Mouse (Mus musculus) MEL-GATA-1-ER (cell line): ENCODE results near the gene Gm2a.

Experiments
- DNase-seq: peaks from one replicate; pipeline ENCODE4 v3.0.0-alpha.2; 2012; ENCODE audit warnings: low read depth; ENCODE audit errors: extremely low read depth

Gm2a gene

DNA sequence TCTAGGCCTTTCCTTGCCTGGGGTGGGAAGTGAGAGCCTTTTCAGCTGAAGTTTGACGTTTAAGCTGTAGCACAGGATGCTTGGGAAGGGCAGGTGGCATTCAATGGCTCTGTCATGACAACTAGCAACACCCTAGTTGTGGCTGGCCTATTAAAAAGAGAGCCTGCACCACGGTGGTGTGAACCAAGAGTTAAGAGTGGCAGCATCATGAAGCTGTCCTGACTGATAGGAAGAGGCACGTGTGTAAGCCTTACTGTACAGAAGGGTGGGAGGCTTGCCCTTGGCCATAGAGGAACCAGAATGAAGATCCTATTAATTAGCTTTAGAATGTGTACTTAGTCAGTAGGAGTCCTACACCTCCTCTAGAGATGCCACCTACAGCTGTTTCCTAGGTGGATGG, 30.5 kb downstream of the Gm2a start:
- no peak for DNase-seq

DNA sequence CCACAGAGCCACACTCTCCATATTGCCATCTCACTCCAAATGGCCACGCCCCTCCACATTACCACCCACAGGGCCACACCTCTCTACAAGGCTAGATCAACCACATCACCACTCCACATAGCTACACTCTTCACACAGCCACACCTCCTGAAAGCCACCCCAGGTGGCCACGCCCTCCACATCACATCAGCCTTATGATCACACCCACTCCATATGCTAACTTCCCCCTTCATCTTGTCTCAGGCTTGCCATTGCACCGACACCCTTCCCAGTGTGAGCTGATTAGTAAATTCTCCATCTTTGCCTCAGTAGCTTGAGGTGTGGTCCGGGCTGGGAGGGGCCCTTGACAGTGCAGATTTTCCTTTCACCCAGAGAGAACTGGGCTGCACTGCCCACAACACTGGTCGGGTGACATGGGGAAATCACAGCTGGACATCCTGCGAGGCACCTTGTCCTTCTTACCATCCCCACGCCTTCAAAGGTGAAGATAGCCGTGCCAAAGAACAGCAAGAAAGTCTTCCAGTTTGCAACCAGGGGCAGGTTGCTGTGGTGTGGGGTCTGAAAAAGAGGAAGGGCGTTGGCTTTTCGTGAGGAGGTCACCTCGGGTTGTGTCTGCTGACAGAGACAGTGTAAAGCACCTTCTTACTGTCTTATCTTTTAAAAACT, 33.3 kb downstream of the Gm2a start:
- peak; percentile 96 for DNase-seq

DNA sequence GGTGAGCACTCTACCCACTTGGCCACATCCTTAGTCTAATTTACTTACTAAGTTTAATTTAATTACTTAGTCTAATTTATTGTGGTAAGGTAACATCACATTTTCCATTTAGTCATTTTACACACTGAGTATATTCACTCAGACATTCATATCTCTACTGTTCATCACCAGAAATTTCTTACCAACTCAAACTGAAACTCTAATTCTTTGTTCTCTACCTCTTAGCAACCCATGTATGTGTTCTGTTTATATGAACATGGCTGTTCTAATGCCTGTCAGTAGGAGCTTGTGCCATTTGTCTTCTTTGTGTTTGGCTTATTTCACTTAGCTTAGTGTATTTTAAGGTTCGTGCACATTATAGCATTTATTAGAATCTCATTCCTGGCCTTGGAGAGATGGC, 34.0 kb downstream of the Gm2a start:
- DNase-seq: no peak

DNA sequence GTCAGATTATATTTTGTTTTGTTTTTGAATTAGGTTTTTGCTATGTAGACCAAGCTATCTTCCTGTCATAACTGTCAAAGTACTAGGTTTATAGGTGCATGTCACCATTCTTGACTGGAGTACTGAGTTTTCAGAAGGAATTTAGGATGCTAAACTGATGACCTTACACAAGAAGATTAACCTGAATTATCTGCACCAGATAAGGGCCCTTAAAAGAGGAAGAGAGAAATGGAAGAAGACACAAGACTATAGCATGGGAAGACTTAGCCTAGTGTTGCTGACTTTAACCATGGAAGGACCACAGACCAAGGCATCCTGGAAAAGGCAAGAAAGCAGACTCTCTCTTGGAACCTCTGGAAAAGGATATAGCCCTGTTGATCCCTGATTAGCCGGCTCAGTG, 35.3 kb downstream of the Gm2a start:
- no peak for DNase-seq

DNA sequence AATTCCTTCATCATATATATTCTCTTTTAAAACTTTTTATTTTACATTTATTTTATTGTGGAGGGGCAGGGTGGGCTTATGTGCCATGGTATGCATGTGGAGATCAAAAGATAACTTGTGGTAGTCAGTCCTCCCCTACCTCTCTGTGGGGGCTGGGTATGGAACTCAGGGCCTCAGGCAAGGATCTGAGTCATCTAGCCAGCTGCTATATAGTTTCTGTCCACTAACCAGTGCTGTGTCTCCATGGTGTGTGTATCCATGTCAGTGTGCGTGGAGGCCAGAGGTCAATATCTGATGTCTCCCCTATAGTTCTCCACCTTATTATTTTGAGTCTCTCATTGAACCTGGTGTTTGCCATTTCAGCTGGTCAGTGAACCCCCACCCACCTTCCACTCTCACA, 36.5 kb downstream of the Gm2a start:
- no peak for DNase-seq

DNA sequence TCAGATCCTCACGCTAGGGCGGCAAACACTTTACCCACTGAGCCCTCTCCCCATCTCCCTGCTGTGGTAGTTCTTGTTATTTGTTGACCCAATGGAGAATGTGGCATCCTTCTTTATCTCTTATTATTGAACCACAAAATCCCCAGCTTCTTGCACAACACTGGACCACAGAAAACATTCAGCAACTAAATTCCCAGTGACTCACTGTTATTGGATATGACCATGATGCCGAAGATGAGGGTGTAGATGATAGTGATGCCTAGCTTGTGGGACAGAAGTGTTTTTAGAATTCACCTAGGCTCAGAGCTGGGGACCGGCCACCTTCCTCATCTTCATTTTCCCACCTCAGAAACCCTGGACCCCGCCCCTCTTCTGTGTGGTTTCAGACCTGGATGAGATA, 37.0 kb downstream of the Gm2a start:
- DNase-seq: no peak

DNA sequence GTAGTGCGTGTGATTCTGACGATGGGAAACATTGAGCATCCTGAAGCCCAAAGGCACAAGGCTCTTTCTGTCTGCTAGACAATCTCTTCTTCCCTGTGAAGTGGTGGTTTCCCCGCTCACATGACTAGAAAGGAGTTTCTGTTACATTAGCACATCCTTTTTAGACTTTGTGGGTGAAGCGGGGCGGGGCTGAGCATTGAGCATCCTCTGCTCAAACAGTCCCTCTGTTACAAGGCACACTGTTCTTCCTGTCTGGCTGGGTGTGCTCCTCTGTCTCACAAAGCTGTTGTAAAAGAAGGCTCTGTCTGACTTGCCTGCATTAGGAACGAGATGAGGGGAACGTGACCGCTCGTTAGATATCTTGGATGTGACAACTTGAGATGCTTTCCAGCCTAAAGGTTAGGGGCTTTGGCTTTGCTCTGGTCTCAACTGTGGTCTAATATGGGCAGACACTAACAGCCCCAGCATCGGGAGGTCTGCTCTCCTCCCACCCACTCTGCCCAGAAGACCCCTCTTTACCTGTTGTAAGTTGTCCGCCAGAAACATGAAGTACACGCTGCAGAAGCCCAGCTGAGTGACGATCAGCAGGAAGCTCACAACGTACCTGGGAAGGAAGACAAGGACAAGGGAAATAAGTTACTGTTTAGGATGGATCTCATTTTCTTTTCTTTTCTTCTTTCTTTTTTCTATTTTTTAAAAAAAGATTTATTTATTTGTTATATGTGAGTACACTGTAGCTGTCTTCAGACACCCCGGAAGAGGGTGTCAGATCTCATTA, 39.0 kb downstream of the Gm2a start:
- DNase-seq: no peak

DNA sequence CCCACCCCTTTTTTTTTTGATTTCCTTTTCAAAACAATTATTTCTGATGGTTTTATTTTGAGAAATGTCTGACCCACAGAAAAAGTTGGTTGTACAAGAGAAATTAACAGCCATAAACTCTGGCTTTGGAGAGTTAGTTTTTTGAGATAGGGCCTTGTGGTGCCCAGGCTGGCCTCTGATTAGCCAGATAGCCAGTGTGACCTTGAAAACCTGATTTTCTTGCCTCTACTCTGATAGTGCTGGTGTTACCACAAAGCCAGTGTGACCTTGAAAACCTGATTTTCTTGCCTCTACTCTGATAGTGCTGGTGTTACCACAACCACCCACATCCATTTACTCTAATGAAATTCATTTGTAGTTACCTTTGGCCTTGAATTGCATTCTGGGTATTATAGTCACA, 39.7 kb downstream of the Gm2a start:
- no peak for DNase-seq

DNA sequence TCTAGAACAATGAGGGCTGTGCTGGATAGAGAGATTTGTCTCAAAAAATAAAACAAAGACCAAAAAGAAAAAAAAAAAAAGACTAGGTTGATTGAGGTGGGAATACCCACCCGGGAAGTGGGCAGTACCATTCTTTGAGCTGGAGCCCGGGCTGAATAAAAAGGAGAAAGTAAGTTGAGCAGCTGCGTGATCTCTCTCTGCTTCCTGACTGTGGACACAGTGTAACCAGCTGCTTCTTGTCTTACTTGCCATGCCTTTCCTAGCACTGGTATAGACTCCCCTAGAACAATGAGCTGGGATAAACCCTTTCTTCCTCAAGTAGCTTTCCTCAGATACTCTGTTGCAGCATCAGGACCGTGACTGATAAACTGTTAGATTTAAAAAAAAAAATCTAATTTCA, 43.6 kb downstream of the Gm2a start:
- no peak for DNase-seq

DNA sequence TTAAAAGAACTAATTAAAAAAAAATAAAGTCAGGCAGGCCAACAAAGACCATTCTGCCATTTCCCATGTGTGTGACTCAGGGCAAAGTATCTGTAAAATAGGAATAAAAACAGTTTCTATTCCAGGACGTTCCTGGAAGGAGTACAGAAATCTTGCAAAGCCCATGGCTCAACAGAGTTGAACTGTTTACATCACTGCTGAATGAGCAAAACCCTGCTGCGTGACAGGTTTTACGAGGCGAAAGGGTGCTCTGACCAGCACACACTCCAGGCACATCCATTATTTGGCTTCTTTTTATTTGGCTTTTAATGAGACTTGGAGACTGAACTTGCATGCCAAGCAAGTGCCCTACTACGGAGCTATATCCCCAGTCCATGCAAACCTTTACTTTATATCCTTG, 46.1 kb downstream of the Gm2a start:
- DNase-seq: no peak

DNA sequence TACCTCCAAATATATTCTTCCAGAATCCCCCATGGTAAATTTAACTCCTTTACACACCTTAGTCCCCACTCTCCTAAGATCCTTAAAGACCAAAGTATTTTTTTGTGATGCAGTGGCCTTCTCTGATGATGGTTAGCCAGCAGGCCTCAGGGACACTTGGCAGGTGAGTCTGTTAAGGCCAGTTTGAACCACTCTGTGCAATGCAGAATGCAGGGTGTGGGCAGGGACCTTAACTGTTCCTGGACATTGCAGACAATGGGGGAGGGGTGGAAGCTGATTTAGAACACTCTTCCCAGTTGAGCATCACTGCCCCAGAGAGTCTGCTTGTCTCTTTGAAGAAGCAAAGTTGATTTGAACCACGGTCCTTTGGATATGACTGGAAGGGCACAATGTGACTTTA, 48.9 kb downstream of the Gm2a start:
- DNase-seq: no peak

DNA sequence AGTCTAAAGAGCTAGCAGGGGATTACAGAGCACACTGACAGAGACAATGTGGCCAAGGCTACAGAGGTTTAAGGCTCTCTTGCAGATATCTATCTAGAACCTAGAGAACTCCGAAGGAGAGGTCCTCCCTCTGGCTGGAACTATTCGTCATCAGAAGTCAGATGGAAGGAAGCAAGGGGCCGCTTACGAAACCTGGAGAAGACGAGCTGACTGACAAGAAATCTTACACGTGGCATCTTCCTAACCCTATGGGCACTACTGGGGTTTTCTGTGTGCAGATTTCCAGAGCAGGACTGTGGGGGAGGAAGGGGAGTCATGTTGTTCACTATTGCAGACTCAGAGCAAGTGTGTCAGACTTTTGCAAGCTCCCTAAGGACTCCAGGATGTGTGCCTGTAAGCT, 49.5 kb downstream of the Gm2a start:
- no peak for DNase-seq

DNA sequence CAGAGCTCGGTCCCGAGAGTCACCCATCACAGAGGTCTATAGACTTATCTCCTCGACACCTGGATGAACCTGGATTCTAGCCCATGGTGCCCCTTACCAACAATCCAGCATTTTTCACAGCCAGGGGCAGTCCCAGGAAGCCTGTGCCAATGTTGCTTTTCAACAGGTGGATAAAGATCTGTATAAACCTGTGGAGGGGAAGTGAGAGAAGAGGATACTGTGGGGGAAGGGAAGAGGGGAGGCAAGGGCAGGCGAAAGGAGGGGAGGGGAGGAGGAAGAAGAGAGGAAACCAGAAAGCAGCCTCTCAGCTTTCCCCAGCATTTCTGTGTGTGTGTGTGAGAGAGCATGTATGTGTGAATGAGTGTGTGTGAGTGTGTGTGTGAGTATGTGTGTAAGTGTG, 50.5 kb downstream of the Gm2a start:
- DNase-seq: no peak

DNA sequence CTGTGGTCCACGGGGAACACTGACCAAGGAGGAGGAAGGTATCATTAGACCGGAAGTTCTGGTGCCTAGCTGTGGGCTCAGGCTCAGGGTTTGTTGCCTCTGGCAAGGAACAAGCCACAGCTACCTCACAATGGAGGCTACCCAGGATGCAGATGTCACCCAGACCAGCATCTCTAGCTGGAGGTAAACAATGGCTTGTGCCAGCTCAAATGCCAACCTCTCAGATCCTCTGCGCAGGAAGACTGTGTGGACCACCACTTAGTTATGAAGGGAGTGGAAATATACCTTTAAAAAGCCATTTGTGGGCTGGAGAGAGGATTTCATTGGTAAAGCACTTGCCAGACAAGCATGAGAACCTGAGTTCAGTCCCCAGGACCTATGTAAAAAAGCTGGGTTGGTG, 53.7 kb downstream of the Gm2a start, which contains the start of gene Slc36a3:
Gene Slc36a3 (minus strand): TSS at position 101 of the 400 bp plus-strand sequence.
- DNase-seq: no peak

DNA sequence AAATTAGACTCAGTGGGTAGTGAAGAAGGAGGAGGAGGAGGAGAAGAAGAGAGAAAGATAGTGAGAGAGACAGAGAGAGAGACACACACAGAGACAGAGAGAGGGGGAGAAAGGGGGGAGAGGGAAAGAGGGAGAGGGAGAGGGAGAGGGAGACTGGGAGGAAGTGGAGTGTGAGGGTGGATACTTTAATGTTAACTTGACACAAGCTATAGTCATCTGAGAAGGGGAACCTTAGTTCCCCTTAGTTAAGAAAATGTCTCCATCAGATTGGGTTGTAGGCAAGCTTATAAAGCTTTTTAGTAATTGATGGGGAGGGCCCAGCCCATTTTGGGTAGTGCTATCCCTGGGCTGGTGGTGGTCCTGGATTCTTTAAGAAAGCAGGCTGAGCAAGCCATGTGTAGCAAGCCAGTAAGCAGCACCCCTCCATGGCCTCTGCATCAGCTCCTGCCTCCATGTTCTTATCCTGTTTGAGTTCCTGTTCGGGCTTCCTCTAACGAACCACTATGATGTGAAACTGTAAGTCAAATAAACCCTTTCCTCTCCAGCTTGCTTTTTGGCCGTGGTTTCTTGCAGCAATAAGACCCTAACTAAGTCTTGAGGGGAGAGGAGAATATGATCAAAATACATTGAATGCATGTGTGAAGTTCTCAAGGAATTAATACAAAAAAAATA, 56.6 kb downstream of the Gm2a start:
- DNase-seq: peak; percentile 51

DNA sequence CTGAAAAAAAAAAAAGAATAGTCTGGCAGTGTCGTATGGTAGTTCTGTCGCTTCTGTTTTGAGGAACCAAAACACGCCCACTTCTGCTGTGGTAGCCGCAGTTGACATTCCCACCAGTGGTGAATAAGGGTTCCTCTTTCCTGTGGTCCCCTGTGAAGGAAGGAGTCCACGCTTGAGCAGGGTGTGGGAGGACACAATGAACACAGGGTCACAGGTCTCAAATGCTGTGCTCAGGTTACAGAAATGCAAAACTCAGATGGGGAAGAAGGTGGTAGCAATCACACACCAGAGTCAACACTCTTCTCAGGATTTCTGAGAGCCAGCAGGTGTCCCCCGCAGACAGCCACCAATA, 57.1 kb downstream of the Gm2a start:
- DNase-seq: peak; percentile 87

DNA sequence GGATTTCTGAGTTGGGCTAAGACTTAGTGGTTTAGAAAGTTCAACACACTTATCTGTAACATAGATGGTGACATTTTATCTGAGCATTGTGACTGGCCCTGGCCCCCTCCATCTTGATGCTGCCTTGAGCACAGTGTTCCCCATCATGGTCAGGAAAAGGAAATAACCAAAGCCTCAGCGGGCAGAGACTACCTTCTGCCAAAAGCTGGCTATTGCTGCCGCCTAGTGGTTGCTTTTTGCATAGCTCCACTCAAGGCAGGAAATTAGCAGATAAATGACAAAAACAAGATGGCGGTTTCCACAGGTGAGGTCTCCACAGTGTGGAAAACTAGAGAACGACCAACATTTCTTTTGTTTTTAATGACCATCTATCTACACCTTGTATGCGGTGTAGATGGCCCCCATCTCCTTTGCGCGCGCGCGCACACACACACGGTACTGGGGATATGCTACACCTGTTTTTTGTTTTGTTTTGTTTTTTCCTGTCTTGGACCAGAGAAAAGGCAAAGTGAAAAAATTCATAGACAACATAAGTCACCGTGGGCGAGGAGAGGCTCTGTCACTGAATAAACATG, 61.0 kb downstream of the Gm2a start:
- DNase-seq: peak; percentile 69
